Mouse (Mus musculus) C2C12 (cell line): ENCODE measurements around the gene Arhgdib. TPM values are rescaled to one million over a fixed set of nuclear protein-coding genes. Genes with fewer than 3 reads are reported as not detected.

Experiments used
- H3K27me3 ChIP-seq: one replicate; pipeline ENCODE4 v1.6.1; 2011; ENCODE audit not compliant: control insufficient read depth, insufficient read depth, insufficient read length
- H3K36me3 ChIP-seq: one replicate; pipeline ENCODE4 v1.6.1; 2011; ENCODE audit not compliant: control insufficient read depth, insufficient read depth
- H3K4me3 ChIP-seq: one replicate; pipeline ENCODE4 v1.5.1; 2011; ENCODE audit warnings: mild to moderate bottlenecking, control low read depth; ENCODE audit not compliant: poor library complexity, insufficient read depth, severe bottlenecking
- H3K79me2 ChIP-seq: one replicate; pipeline ENCODE4 v1.6.1; 2011; ENCODE audit not compliant: control insufficient read depth, insufficient read depth
- H3K79me3 ChIP-seq: one replicate; pipeline ENCODE4 v1.6.1; 2011; ENCODE audit warnings: low read depth, control low read depth
- H3ac ChIP-seq: one replicate; pipeline ENCODE3; 2011; ENCODE audit warnings: low read depth; ENCODE audit not compliant: control insufficient read depth, insufficient read length
- CEBPB ChIP-seq: IDR thresholded peaks from one replicate; pipeline ENCODE4 v1.6.1; 2011; ENCODE audit warnings: low read depth, mild to moderate bottlenecking, control low read depth, moderate library complexity
- CTCF ChIP-seq: IDR thresholded peaks from one replicate; pipeline ENCODE4 v1.5.1; 2011; ENCODE audit not compliant: control insufficient read depth, insufficient read depth, insufficient read length
- FOSL1 ChIP-seq: IDR thresholded peaks from one replicate; pipeline ENCODE4 v1.8.0; 2011; ENCODE audit warnings: mild to moderate bottlenecking, low read length; ENCODE audit not compliant: poor library complexity, insufficient read depth, severe bottlenecking
- MAX ChIP-seq: IDR thresholded peaks from one replicate; pipeline ENCODE4 v1.6.1; 2011; ENCODE audit warnings: mild to moderate bottlenecking, control low read depth
- MYOD1 ChIP-seq: IDR thresholded peaks from one replicate; pipeline ENCODE4 v1.6.1; 2011; ENCODE audit warnings: low read depth; ENCODE audit not compliant: control insufficient read depth, insufficient read length
- MYOG ChIP-seq: IDR thresholded peaks from one replicate; pipeline ENCODE4 v1.6.1; 2011; ENCODE audit not compliant: control insufficient read depth, insufficient read length; ENCODE audit errors: extremely low read depth
- USF1 ChIP-seq: IDR thresholded peaks from one replicate; pipeline ENCODE4 v1.6.1; 2011; ENCODE audit warnings: low read depth, mild to moderate bottlenecking, control low read depth, moderate library complexity
- long read RNA-seq, 2 experiments: library from polyadenylated mRNA; unstranded; transcript quantifications; one replicate each; pipeline ENCODE4 v2.0.0; 2019 to 2020
- polyA plus RNA-seq: library from polyadenylated mRNA; unstranded; fragments of >200 nt; fragmentation: generic; extraction: Trizol; gene quantifications from one replicate; pipeline ENCODE4 v1.2.1, GENCODE M21; 2012; ENCODE audit warnings: missing spikeins

Arhgdib gene
- polyA plus RNA-seq = 101 TPM
- long read RNA-seq, experiment 1, transcript Arhgdib-202 (6 exons, 828 nt) = minor isoform, 14 of 135 reads
- long read RNA-seq, experiment 1, transcript Arhgdib-201 (6 exons, 1,193 nt) = major isoform, 86 of 135 reads
- long read RNA-seq, experiment 1, transcript Arhgdib-203 (6 exons, 1,153 nt) = minor isoform, 6 of 135 reads
- long read RNA-seq, experiment 1, partial matches to known transcripts = 5 of 135 reads
- long read RNA-seq, experiment 1, other reads (novel, unspliced or antisense) = 24 of 135 reads
- long read RNA-seq, experiment 2, transcript Arhgdib-201 (6 exons, 1,193 nt) = major isoform, 31 of 37 reads
- long read RNA-seq, experiment 2, partial matches to known transcripts = 0 of 37 reads
- long read RNA-seq, experiment 2, other reads (novel, unspliced or antisense) = 5 of 37 reads

- H3K4me3 ChIP-seq = no peak within 1 kb of the TSS
- H3ac ChIP-seq = no peak within 1 kb of the TSS
- TF ChIP-seq USF1 = peak; percentile 25
- no peak for TF ChIP-seq MYOG
- no peaks in the 10 kb centered on the region for H3K36me3 ChIP-seq
- H3K27me3 ChIP-seq = no peaks in the 10 kb centered on the region
- no peaks in the 10 kb centered on the region for H3K79me2 ChIP-seq
- no peaks in the 10 kb centered on the region for H3K79me3 ChIP-seq
Measured at GRCm38 (mm10) chr6:136941051-136942021, at the start of gene Arhgdib. TSS of gene Arhgdib (minus strand) at chr6:136941899.

- Histone ChIP-seq H3K79me3 (no peaks in the 10 kb centered on the region), H3K4me3 (no peak overlapping the region), H3K79me2 (no peaks in the 10 kb centered on the region), H3ac (no peak overlapping the region), H3K36me3 (no peaks in the 10 kb centered on the region), H3K27me3 (no peaks in the 10 kb centered on the region)
- no peak for TF ChIP-seq CTCF
- TF ChIP-seq MAX = no peak
- no peak for TF ChIP-seq USF1
- no peak for TF ChIP-seq CEBPB
- TF ChIP-seq FOSL1 = no peak
- TF ChIP-seq MYOD1 = no peak
- no peak for TF ChIP-seq MYOG
Measured at GRCm38 (mm10) chr6:136990557-136990956, 48.9 kb upstream of the Arhgdib start.

GRCm38 (mm10) chr6:136989824-136990497, 48.3 kb upstream of the Arhgdib start:
- no peaks in the 10 kb centered on the region for H3K79me3 ChIP-seq
- no peak for TF ChIP-seq USF1
- TF ChIP-seq CTCF = no peak
- TF ChIP-seq MAX = no peak
- TF ChIP-seq MYOD1 = no peak
- no peak for TF ChIP-seq MYOG
- no peak for TF ChIP-seq FOSL1
- TF ChIP-seq CEBPB = no peak
- no peak overlapping the region for H3ac ChIP-seq
- H3K27me3 ChIP-seq = no peaks in the 10 kb centered on the region
- H3K79me2 ChIP-seq = no peaks in the 10 kb centered on the region
- no peaks in the 10 kb centered on the region for H3K36me3 ChIP-seq
- no peak overlapping the region for H3K4me3 ChIP-seq

- H3ac ChIP-seq = no peak overlapping the region
- H3K27me3 ChIP-seq = no peaks in the 10 kb centered on the region
- no peak overlapping the region for H3K4me3 ChIP-seq
- H3K79me3 ChIP-seq = no peaks in the 10 kb centered on the region
- H3K79me2 ChIP-seq = no peaks in the 10 kb centered on the region
- H3K36me3 ChIP-seq = no peaks in the 10 kb centered on the region
- TF ChIP-seq FOSL1 (no peak), MAX (no peak)
Measured at GRCm38 (mm10) chr6:136988536-136989060, 46.9 kb upstream of the Arhgdib start.

GRCm38 (mm10) chr6:136986718-136987117, 45.0 kb upstream of the Arhgdib start:
- Histone ChIP-seq H3K4me3 (no peak overlapping the region), H3K36me3 (no peaks in the 10 kb centered on the region)
- TF ChIP-seq CEBPB = no peak
- no peak for TF ChIP-seq USF1
- TF ChIP-seq CTCF = no peak
- TF ChIP-seq MYOD1 = no peak
- no peak for TF ChIP-seq FOSL1
- no peak for TF ChIP-seq MYOG
- TF ChIP-seq MAX = no peak

More at GRCm38 (mm10) chr6:136986718-136987117, 45.0 kb upstream of the Arhgdib start:
- no peaks in the 10 kb centered on the region for H3K79me2 ChIP-seq
- no peaks in the 10 kb centered on the region for H3K27me3 ChIP-seq
- H3ac ChIP-seq = no peak overlapping the region
- no peaks in the 10 kb centered on the region for H3K79me3 ChIP-seq
